Mouse (Mus musculus): ENCODE results near the gene Ubtf. TPM values are rescaled to one million over a fixed set of nuclear protein-coding genes. Genes with fewer than 3 reads are reported as not detected.

Gene Ubtf
- total RNA-seq, 2 experiments from 2014 or later = 57.2 to 60.4 TPM

GRCm38 (mm10) chr11:102319941-102320685 is 571 bp upstream of the Ubtf start:
- intact Hi-C loops (cut with DNase I) = loop anchor here (1.0 to 5.0 kb wide), 3 partner anchors 15 to 237 kb away; partner anchors contain the start of gene Gpatch8
- peak; percentile 83 to 86 for DNase-seq

GRCm38 (mm10) chr11:102318576-102319409 is 749 bp downstream of the Ubtf start:
- peak; percentile 65 to 83 for DNase-seq
- intact Hi-C loops (cut with DNase I) = loop anchor here (5.0 kb wide), 1 partner anchor 239 kb away; the partner anchor contains the start of gene Gpatch8

- intact Hi-C loops (cut with DNase I) = loop anchor here (2.0 to 5.0 kb wide), 2 partner anchors 21 to 239 kb away; partner anchors contain the start of genes Atxn7l3 and Gpatch8
Observed at GRCm38 (mm10) chr11:102317901-102318575, 1.5 kb downstream of the Ubtf start.

GRCm38 (mm10) chr11:102317298-102317900 is 2.1 kb downstream of the Ubtf start:
- peak; percentile 63 to 76 for DNase-seq
- intact Hi-C loops (cut with DNase I) = loop anchor here (2.0 to 5.0 kb wide), 2 partner anchors 21 to 240 kb away; partner anchors contain the start of genes Atxn7l3 and Gpatch8

More at GRCm38 (mm10) chr11:102317901-102318575, 1.5 kb downstream of the Ubtf start:
- peak; percentile 71 to 89 for DNase-seq

- DNase-seq = peak; percentile 90 to 92
- intact Hi-C loops (cut with DNase I) = loop anchor here (1.0 to 5.0 kb wide), 3 partner anchors 20 to 241 kb away; partner anchors contain the start of genes Atxn7l3, Gpatch8 and Slc25a39
Observed at GRCm38 (mm10) chr11:102316572-102317297, 2.8 kb downstream of the Ubtf start.

GRCm38 (mm10) chr11:102315690-102316571 is 3.6 kb downstream of the Ubtf start:
- intact Hi-C loops (cut with DNase I) = loop anchor here (1.0 to 5.0 kb wide), 3 partner anchors 19 to 241 kb away; partner anchors contain the start of genes Atxn7l3, Gpatch8 and Slc25a39

GRCm38 (mm10) chr11:102314321-102314720 is 5.2 kb downstream of the Ubtf start:
- intact Hi-C loops (cut with DNase I) = no loop called here
- DNase-seq = no peak

More at GRCm38 (mm10) chr11:102315690-102316571, 3.6 kb downstream of the Ubtf start:
- DNase-seq = no peak

GRCm38 (mm10) chr11:102312586-102312985 is 7.0 kb downstream of the Ubtf start:
- DNase-seq = no peak

GRCm38 (mm10) chr11:102311966-102312365 is 7.6 kb downstream of the Ubtf start:
- intact Hi-C loops (cut with DNase I) = no loop called here
- no peak for DNase-seq

More at GRCm38 (mm10) chr11:102312586-102312985, 7.0 kb downstream of the Ubtf start:
- intact Hi-C loops (cut with DNase I) = no loop called here

- DNase-seq = no peak
Observed at GRCm38 (mm10) chr11:102310768-102311695, 8.5 kb downstream of the Ubtf start.

GRCm38 (mm10) chr11:102309821-102310617 is 9.5 kb downstream of the Ubtf start:
- intact Hi-C loops (cut with DNase I) = loop anchor here (1.0 to 2.0 kb wide), 2 partner anchors 101 to 121 kb away; partner anchors contain the start of gene Grn
- no peak for DNase-seq

More at GRCm38 (mm10) chr11:102310768-102311695, 8.5 kb downstream of the Ubtf start:
- intact Hi-C loops (cut with DNase I) = no loop called here

- DNase-seq = peak; percentile 96 to 97
- intact Hi-C loops (cut with DNase I) = loop anchor here (1.0 to 2.0 kb wide), 2 partner anchors 102 to 122 kb away; partner anchors contain the start of gene Grn
Observed at GRCm38 (mm10) chr11:102308979-102309378, 10.6 kb downstream of the Ubtf start.

GRCm38 (mm10) chr11:102308104-102308503 is 11.4 kb downstream of the Ubtf start:
- DNase-seq = no peak
- intact Hi-C loops (cut with DNase I) = loop anchor here (2.0 kb wide), 1 partner anchor 123 kb away; the partner anchor contains the start of gene Grn

GRCm38 (mm10) chr11:102305359-102305758 is 14.2 kb downstream of the Ubtf start:
- no peak for DNase-seq
- intact Hi-C loops (cut with DNase I) = no loop called here

- intact Hi-C loops (cut with DNase I) = no loop called here
- DNase-seq = no peak
Observed at GRCm38 (mm10) chr11:102304141-102304540, 15.4 kb downstream of the Ubtf start.

- intact Hi-C loops (cut with DNase I) = no loop called here
- peak in 1 of 2 experiments; percentile 61 for DNase-seq
Observed at GRCm38 (mm10) chr11:102299839-102300238, 19.7 kb downstream of the Ubtf start.

Data from heart, postnatal 36 days (tissue).